Mouse (Mus musculus): ENCODE measurements at regions not wholly inside any gene's neighbourhood (a gene's known extent, or its start where the extent isn't known, plus 50 kb on each side); places are given as distances from the start of the nearest gene placed in this dataset.

DNA sequence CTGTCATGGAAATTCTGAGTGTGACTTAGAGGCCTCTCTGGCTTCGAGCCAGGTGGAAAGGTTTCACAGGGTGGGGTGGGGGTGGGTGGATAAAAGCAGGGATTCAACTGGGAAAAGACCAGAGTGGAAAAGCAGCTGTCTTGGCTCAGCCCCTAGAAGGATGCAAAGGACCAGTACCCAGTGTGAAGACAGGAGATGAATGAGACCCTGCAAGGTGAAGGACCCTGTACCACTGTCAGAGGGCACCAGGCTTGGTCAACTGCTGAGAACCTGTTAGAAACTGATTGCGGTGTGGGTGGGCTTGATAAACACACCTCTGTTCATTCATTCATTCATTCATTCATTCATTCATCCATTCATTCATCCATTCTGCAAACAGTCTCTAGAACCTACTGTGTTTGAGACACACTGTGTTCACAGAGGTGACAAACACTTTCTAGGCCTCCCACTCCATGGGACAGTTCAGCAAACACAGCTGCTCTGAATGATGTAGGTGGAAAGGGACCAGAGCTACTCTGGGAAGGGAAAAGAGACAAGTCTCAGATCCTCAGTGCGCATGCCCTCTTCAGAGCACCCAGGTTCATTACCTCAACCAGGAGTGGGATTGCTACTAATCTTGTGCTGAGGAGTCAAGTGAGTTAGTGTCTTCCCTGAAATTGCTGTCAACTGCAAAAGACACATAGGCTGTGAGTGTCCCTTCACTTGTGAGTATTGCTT is 100.4 kb upstream of the Sesn3 start:
- no peak overlapping the region for H3K9ac ChIP-seq (ENCODE audit: low read length)
- H3K9me3 ChIP-seq (replicated peaks; ENCODE audit: control insufficient read depth, low read length) = no peaks in the 10 kb centered on the region
- ATAC-seq (peak; percentile 59), DNase-seq (ENCODE audit: low spot score) (no peak)
- H3K4me3 ChIP-seq (ENCODE audit: low read depth, low read length) = no peak overlapping the region
- no peaks in the 10 kb centered on the region for H3K36me3 ChIP-seq (ENCODE audit: control insufficient read depth, insufficient read depth, low read length)
- H3K4me1 ChIP-seq (ENCODE audit: control insufficient read depth, insufficient read depth, low read length) = peaks cover 24% of the 10 kb centered on the region
- H3K4me2 ChIP-seq (ENCODE audit: low read length) = no peak overlapping the region
- no peaks in the 10 kb centered on the region for H3K27me3 ChIP-seq (replicated peaks; ENCODE audit: control insufficient read depth, insufficient read depth, low read length)
- WGBS = 86% methylated on average over 3 of the region's 3 CpGs
- H3K27ac ChIP-seq (ENCODE audit: low read depth, low read length) = peak overlapping the region; percentile 17; the same call in 1 of the 2 replicates

DNA sequence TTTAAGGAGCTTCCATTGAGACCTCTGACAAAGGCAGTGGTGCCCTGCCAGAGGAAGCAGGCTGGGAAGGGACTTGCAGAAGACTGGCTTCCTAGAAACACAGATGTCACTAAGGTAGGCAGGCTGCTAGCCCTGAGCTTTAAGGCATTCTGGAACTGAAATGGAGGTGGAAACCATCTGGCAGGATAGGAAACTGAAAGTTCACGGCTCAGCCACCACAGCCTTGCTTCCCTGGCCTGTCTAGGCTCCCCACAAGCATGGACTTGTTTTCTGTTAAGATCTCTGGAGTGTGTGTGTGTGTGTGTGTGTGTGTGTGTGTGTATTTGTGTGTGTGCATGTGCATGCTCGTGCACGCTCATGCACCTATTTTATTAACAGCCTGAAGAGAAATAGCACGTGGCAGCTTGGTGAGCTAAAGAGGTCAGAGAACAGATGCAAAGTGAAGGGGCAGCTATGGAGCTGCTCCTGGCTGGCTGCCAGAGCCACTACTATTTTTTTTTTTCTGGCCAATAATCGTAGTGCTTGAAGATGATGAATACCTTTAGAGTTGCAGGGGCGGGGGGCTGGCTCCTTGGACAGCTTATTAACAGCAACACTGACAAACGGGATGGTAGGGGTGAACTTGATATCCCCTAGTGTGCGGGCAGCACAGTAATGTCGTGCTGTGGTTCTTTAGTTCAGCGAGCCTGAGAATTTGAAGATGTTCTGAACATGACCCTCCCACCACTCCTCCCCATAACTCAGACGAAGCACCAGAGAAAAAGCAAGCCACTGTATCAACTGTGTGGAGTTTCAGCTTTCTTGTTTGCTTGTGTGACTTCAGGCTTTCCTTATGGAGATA is 99.6 kb upstream of the Sesn3 start:
- Histone ChIP-seq H3K9me3 (replicated peaks; ENCODE audit: control insufficient read depth, low read length) (no peaks in the 10 kb centered on the region), H3K36me3 (ENCODE audit: control insufficient read depth, insufficient read depth, low read length) (no peaks in the 10 kb centered on the region), H3K4me2 (ENCODE audit: low read length) (no peak overlapping the region), H3K9ac (ENCODE audit: low read length) (no peak overlapping the region), H3K4me1 (ENCODE audit: control insufficient read depth, insufficient read depth, low read length) (peaks cover 24% of the 10 kb centered on the region), H3K27me3 (replicated peaks; ENCODE audit: control insufficient read depth, insufficient read depth, low read length) (no peaks in the 10 kb centered on the region), H3K4me3 (ENCODE audit: low read depth, low read length) (no peak overlapping the region), H3K27ac (ENCODE audit: low read depth, low read length) (no peak overlapping the region; the same call in 1 of the 2 replicates)
- ATAC-seq = peak; percentile 18; the same call in 1 of the 2 replicates
- WGBS = 14% methylated on average over 11 of the region's 11 CpGs
- DNase-seq (ENCODE audit: low spot score) = peak; percentile 48

DNA sequence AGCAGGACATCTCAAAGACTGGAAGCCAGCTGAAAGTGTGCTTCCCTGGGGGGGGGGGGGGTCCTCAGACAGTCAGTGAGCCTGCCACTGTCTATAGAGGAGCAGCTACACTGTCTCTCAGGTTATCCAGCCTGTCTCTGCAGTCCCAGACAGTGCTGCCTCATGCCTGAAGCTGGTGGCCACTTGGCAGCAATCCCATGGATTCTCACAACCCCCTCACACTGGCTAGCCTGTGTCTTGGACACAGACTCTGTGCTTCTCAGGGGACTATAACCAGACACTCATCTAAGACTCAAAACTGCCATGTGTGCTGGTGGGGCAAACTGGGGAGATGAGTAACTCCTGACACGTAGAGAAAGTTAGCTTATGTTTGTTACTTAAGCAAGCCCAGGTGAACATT is 95.1 kb upstream of the Sesn3 start:
- DNase-seq (ENCODE audit: low spot score) (no peak), ATAC-seq (no peak)
- Histone ChIP-seq H3K4me1 (ENCODE audit: control insufficient read depth, insufficient read depth, low read length) (peaks cover 7% of the 10 kb centered on the region), H3K9ac (ENCODE audit: low read length) (no peak overlapping the region), H3K4me2 (ENCODE audit: low read length) (no peak overlapping the region), H3K4me3 (ENCODE audit: low read depth, low read length) (no peak overlapping the region), H3K27me3 (replicated peaks; ENCODE audit: control insufficient read depth, insufficient read depth, low read length) (no peaks in the 10 kb centered on the region), H3K9me3 (replicated peaks; ENCODE audit: control insufficient read depth, low read length) (no peaks in the 10 kb centered on the region), H3K27ac (ENCODE audit: low read depth, low read length) (no peak overlapping the region), H3K36me3 (ENCODE audit: control insufficient read depth, insufficient read depth, low read length) (no peaks in the 10 kb centered on the region)
- 96% methylated on average over 1 of the region's 1 CpGs for WGBS

DNA sequence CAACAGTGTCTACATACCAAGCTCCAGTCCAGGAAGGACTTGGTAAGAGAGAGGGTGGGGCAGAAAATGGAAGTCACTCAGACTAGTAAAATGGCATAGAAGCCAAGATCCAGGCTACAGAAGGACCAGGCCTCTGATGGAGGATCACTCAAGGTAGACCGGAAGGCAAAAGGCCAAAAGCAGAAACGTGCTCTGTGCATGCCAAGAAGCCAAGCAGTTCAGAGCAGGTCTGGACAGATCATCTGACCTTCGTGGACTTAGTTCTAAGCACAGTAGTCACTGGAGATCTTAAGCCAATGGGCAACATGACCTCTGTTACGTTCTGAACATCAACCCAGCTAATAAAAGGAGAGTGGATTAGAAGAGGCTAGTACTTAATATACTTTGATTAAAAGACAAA is 90.6 kb upstream of the Sesn3 start:
- H3K4me1 ChIP-seq (ENCODE audit: control insufficient read depth, insufficient read depth, low read length) = no peaks in the 10 kb centered on the region
- no peak overlapping the region for H3K4me2 ChIP-seq (ENCODE audit: low read length)
- DNase-seq (ENCODE audit: low spot score) (no peak), ATAC-seq (no peak)
- H3K4me3 ChIP-seq (ENCODE audit: low read depth, low read length) = no peak overlapping the region
- no peak overlapping the region for H3K27ac ChIP-seq (ENCODE audit: low read depth, low read length)
- no peaks in the 10 kb centered on the region for H3K9me3 ChIP-seq (replicated peaks; ENCODE audit: control insufficient read depth, low read length)
- WGBS = 91% methylated on average over 4 of the region's 4 CpGs
- no peaks in the 10 kb centered on the region for H3K36me3 ChIP-seq (ENCODE audit: control insufficient read depth, insufficient read depth, low read length)
- H3K27me3 ChIP-seq (replicated peaks; ENCODE audit: control insufficient read depth, insufficient read depth, low read length) = no peaks in the 10 kb centered on the region
- H3K9ac ChIP-seq (ENCODE audit: low read length) = no peak overlapping the region

DNA sequence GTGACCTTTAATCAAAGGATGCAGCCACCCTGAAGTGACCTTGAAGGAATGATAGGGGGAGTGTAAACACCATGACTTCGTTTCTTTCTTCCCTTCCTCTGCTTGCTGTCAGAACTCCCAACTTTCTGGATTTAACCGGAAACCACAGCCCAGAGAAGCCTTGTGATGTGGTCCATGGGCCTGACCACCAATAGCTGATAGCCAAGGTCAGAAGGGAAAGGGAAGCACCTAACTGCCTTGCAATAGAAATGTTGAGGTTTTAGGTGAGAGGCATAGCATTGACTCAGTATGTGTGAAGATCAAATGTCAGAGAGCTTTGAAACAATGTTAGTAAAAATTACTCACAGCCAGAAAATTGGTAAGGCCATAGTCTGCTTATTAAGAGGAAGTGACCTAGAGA is 89.2 kb upstream of the Sesn3 start:
- Histone ChIP-seq H3K4me1 (ENCODE audit: control insufficient read depth, insufficient read depth, low read length) (no peaks in the 10 kb centered on the region), H3K9ac (ENCODE audit: low read length) (no peak overlapping the region), H3K4me3 (ENCODE audit: low read depth, low read length) (no peak overlapping the region), H3K36me3 (ENCODE audit: control insufficient read depth, insufficient read depth, low read length) (no peaks in the 10 kb centered on the region), H3K4me2 (ENCODE audit: low read length) (no peak overlapping the region), H3K9me3 (replicated peaks; ENCODE audit: control insufficient read depth, low read length) (no peaks in the 10 kb centered on the region), H3K27ac (ENCODE audit: low read depth, low read length) (no peak overlapping the region), H3K27me3 (replicated peaks; ENCODE audit: control insufficient read depth, insufficient read depth, low read length) (no peaks in the 10 kb centered on the region)
- WGBS = 60% methylated on average over 2 of the region's 2 CpGs
- DNase-seq (ENCODE audit: low spot score) = no peak
- ATAC-seq = no peak

DNA sequence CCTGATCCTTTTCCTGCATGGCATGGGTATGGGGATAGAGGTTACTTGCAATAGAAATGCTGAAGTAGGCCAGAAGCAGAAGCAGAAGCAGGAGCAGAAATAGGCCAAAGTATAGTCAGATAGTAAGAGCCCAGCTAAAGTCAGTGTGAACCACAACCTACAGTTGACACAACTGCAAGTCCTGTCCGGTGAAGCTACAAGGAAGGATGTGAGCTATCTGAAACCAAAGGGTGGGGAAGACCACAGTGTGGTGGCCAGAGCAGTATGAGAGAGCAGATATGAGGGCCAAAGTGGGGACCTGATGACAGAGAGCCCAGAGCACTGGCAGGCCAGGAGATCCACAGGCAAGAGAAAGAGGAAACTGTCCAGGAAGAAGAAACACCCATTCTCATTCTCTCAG is 87.1 kb upstream of the Sesn3 start:
- no peak overlapping the region for H3K4me2 ChIP-seq (ENCODE audit: low read length)
- DNase-seq (ENCODE audit: low spot score) (no peak), ATAC-seq (no peak)
- 100% methylated on average over 1 of the region's 1 CpGs for WGBS
- H3K9ac ChIP-seq (ENCODE audit: low read length) = no peak overlapping the region
- H3K36me3 ChIP-seq (ENCODE audit: control insufficient read depth, insufficient read depth, low read length) = no peaks in the 10 kb centered on the region
- H3K9me3 ChIP-seq (replicated peaks; ENCODE audit: control insufficient read depth, low read length) = no peaks in the 10 kb centered on the region
- no peaks in the 10 kb centered on the region for H3K4me1 ChIP-seq (ENCODE audit: control insufficient read depth, insufficient read depth, low read length)
- H3K27ac ChIP-seq (ENCODE audit: low read depth, low read length) = no peak overlapping the region
- no peak overlapping the region for H3K4me3 ChIP-seq (ENCODE audit: low read depth, low read length)
- no peaks in the 10 kb centered on the region for H3K27me3 ChIP-seq (replicated peaks; ENCODE audit: control insufficient read depth, insufficient read depth, low read length)

DNA sequence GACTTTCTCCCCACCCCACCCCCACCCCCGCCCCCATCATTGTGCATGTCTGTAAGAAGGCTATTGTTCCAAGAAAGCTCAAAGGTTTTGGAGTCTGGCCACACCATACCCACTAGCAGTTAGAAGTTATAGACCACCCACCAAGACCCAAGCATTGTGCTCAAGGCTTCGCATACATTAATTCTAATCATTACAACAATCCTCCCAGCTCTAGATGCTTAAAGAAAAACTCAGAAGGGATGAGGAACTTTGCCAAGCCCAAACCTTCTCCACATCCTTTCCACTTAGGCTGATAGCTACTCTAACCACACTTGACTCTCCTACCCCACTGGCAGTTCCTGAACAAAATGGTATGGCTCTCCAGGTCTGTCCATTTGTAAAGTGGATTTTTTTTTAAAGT is 86.4 kb upstream of the Sesn3 start:
- H3K9me3 ChIP-seq (replicated peaks; ENCODE audit: control insufficient read depth, low read length) = no peaks in the 10 kb centered on the region
- WGBS = 54% methylated on average over 2 of the region's 2 CpGs
- DNase-seq (ENCODE audit: low spot score) (no peak), ATAC-seq (no peak)
- H3K27me3 ChIP-seq (replicated peaks; ENCODE audit: control insufficient read depth, insufficient read depth, low read length) = no peaks in the 10 kb centered on the region
- no peak overlapping the region for H3K9ac ChIP-seq (ENCODE audit: low read length)
- no peak overlapping the region for H3K4me3 ChIP-seq (ENCODE audit: low read depth, low read length)
- no peaks in the 10 kb centered on the region for H3K4me1 ChIP-seq (ENCODE audit: control insufficient read depth, insufficient read depth, low read length)
- H3K36me3 ChIP-seq (ENCODE audit: control insufficient read depth, insufficient read depth, low read length) = no peaks in the 10 kb centered on the region
- H3K27ac ChIP-seq (ENCODE audit: low read depth, low read length) = no peak overlapping the region
- H3K4me2 ChIP-seq (ENCODE audit: low read length) = no peak overlapping the region

DNA sequence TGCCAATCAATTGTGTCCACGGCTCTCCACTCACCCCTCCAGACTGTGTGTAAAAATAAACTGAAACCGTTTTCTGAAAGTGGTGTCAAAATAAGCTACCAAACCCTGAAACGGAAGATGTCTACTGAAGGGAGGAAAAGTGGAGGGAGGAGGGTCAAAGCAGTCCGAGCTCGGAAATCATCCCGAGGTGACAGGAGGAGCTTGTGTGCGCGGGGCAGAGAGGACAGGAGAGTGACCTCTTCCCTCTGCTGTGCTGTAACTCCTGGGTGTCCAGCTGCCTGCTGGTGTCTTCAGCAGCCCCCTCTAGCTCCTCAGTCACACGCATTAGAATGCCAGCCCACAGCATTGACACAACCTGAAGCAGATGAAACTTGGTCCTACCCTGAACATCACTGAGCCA is 84.2 kb upstream of the Sesn3 start:
- Histone ChIP-seq H3K27me3 (replicated peaks; ENCODE audit: control insufficient read depth, insufficient read depth, low read length) (no peaks in the 10 kb centered on the region), H3K27ac (ENCODE audit: low read depth, low read length) (no peak overlapping the region), H3K4me2 (ENCODE audit: low read length) (no peak overlapping the region), H3K4me3 (ENCODE audit: low read depth, low read length) (no peak overlapping the region), H3K4me1 (ENCODE audit: control insufficient read depth, insufficient read depth, low read length) (no peaks in the 10 kb centered on the region), H3K9me3 (replicated peaks; ENCODE audit: control insufficient read depth, low read length) (no peaks in the 10 kb centered on the region), H3K9ac (ENCODE audit: low read length) (no peak overlapping the region), H3K36me3 (ENCODE audit: control insufficient read depth, insufficient read depth, low read length) (no peaks in the 10 kb centered on the region)
- ATAC-seq (no peak), DNase-seq (ENCODE audit: low spot score) (no peak)
- 88% methylated on average over 9 of the region's 9 CpGs for WGBS

DNA sequence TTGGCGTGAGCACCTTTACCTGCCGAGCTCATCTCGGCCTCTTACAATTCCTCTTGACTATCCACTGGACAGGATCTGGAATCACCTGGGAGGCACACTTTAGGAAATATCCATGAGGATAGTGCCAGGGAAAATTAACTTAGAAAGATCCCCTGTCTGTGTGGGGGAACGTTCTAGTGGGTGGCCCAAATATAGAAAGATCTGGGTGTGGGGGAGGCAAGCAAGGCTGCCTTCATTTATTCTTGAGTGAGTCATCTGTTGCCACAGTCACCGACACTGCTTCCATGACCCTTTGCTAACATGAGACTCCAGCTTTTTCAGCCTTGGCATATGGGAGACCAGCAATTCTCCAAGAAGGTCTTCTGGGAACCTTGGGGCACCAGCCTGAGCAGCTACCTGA is 80.1 kb upstream of the Sesn3 start:
- DNase-seq (ENCODE audit: low spot score) (no peak), ATAC-seq (no peak)
- H3K9ac ChIP-seq (ENCODE audit: low read length) = no peak overlapping the region
- no peak overlapping the region for H3K4me3 ChIP-seq (ENCODE audit: low read depth, low read length)
- WGBS = 94% methylated on average over 5 of the region's 5 CpGs
- no peaks in the 10 kb centered on the region for H3K4me1 ChIP-seq (ENCODE audit: control insufficient read depth, insufficient read depth, low read length)
- no peak overlapping the region for H3K27ac ChIP-seq (ENCODE audit: low read depth, low read length)
- no peaks in the 10 kb centered on the region for H3K36me3 ChIP-seq (ENCODE audit: control insufficient read depth, insufficient read depth, low read length)
- no peaks in the 10 kb centered on the region for H3K9me3 ChIP-seq (replicated peaks; ENCODE audit: control insufficient read depth, low read length)
- no peaks in the 10 kb centered on the region for H3K27me3 ChIP-seq (replicated peaks; ENCODE audit: control insufficient read depth, insufficient read depth, low read length)
- H3K4me2 ChIP-seq (ENCODE audit: low read length) = no peak overlapping the region
